28 mouse cellular contexts compared by ENCODE assay signal in genomic region chr2:146073300-146073699, GRCm38 (mm10).
DNase-seq lines count a peak whose midpoint lies in the region; ATAC-seq and TF ChIP-seq lines count a peak whose summit lies in the region.
"Had no signal": no experiment of that assay in that cellular context is flagged by ENCODE, and none has a peak within 500 bp of the region (broad histone marks: within the 10 kb centered on the region; RNA-seq: fewer than 3 reads in every experiment).

No protein-coding gene starts in this region.

- no peak for TF ChIP-seq CTCF in midbrain, postnatal 0 days (IDR thresholded peaks at IDR 0.05)
- no peak for TF ChIP-seq CTCF in kidney, adult 2 months (conservative IDR thresholded peaks at IDR 0.05; ENCODE audit: insufficient read depth, insufficient read length, low read depth, low read length)

- H3K4me3 ChIP-seq in forebrain, embryonic 10.5 days: no peak overlapping the region
- H3K4me3 ChIP-seq in forebrain, embryonic 13.5 days: no peak overlapping the region
- H3K4me3 ChIP-seq in midbrain, embryonic 11.5 days (ENCODE audit: low read depth, low read length): no peak overlapping the region
- H3K4me3 ChIP-seq in midbrain, postnatal 0 days (ENCODE audit: low read depth, low read length): no peak overlapping the region
- no peak overlapping the region for H3K4me3 ChIP-seq in kidney, adult 2 months (ENCODE audit: insufficient read depth, low read depth, low read length)
- H3K4me3 ChIP-seq: embryonic facial prominence, embryonic 15.5 days; heart, adult 2 months; heart, embryonic 13.5 days; neural tube, embryonic 12.5 days had no signal

- TF ChIP-seq POLR2A in kidney, adult 2 months (IDR thresholded peaks at IDR 0.05; ENCODE audit: low read depth, low read length): no peak

- ATAC-seq in forebrain, embryonic 13.5 days: no peak
- ATAC-seq in midbrain, embryonic 11.5 days (ENCODE audit: low FRiP score): peak; percentile 43
- ATAC-seq in midbrain, postnatal 0 days (ENCODE audit: low FRiP score): no peak
- ATAC-seq: activated CD4-positive, CD25-positive, alpha-beta regulatory T cell, adult 4 months; forebrain, embryonic 14.5 days; intestine, embryonic 16.5 days had no signal

- WGBS in forebrain, embryonic 10.5 days: 21% methylated on average over 6 of the region's 6 CpGs
- 16% methylated on average over 6 of the region's 6 CpGs for WGBS in forebrain, embryonic 13.5 days
- WGBS in midbrain, embryonic 11.5 days: 21% methylated on average over 6 of the region's 6 CpGs
- 26% methylated on average over 6 of the region's 6 CpGs for WGBS in midbrain, postnatal 0 days
- WGBS in kidney, adult 2 months: 49% methylated on average over 6 of the region's 6 CpGs

- no peak overlapping the region for H3K4me2 ChIP-seq in forebrain, embryonic 13.5 days
- H3K4me2 ChIP-seq in midbrain, embryonic 11.5 days: no peak overlapping the region
- no peak overlapping the region for H3K4me2 ChIP-seq in midbrain, postnatal 0 days (ENCODE audit: low read depth, low read length, poor library complexity, severe bottlenecking)
- H3K4me2 ChIP-seq: embryonic facial prominence, embryonic 15.5 days; heart, embryonic 13.5 days; neural tube, embryonic 12.5 days had no signal

- peaks cover 37% of the 10 kb centered on the region for H3K4me1 ChIP-seq in forebrain, embryonic 10.5 days
- H3K4me1 ChIP-seq in forebrain, embryonic 13.5 days: peaks cover 10% of the 10 kb centered on the region
- H3K4me1 ChIP-seq in midbrain, embryonic 11.5 days (ENCODE audit: control insufficient read depth, insufficient read depth, low read length): peaks cover 9% of the 10 kb centered on the region
- no peaks in the 10 kb centered on the region for H3K4me1 ChIP-seq in midbrain, postnatal 0 days (ENCODE audit: insufficient read depth, low read length)
- no peaks in the 10 kb centered on the region for H3K4me1 ChIP-seq in kidney, adult 2 months (ENCODE audit: control insufficient read depth, insufficient read depth, low read length)
- H3K4me1 ChIP-seq: embryonic facial prominence, embryonic 15.5 days; neural tube, embryonic 12.5 days had no signal

- no peaks in the 10 kb centered on the region for H3K9me3 ChIP-seq in forebrain, embryonic 10.5 days
- no peaks in the 10 kb centered on the region for H3K9me3 ChIP-seq in forebrain, embryonic 13.5 days (replicated peaks)
- no peaks in the 10 kb centered on the region for H3K9me3 ChIP-seq in midbrain, embryonic 11.5 days (ENCODE audit: control insufficient read depth, low read length)
- no peaks in the 10 kb centered on the region for H3K9me3 ChIP-seq in midbrain, postnatal 0 days (ENCODE audit: low read length)
- H3K9me3 ChIP-seq: embryonic facial prominence, embryonic 15.5 days; heart, embryonic 13.5 days; neural tube, embryonic 12.5 days had no signal

- no peak for DNase-seq in forebrain, embryonic 10.5 days (ENCODE audit: extremely low spot score, low spot score)
- DNase-seq in midbrain, embryonic 11.5 days (ENCODE audit: low spot score, missing footprints): peak; percentile 82
- no peak for DNase-seq in midbrain, postnatal 0 days (ENCODE audit: low spot score)
- peak; percentile 37 for DNase-seq in ZHBTc4 (ENCODE audit: low read depth, low spot score)
- no peak for DNase-seq in kidney, adult 2 months
- DNase-seq in gastrocnemius, adult 8-10 months (ENCODE audit: low spot score in 2 of 2): no peak
- DNase-seq: adrenal gland, adult 2 months; adrenal gland, postnatal 36 days; cerebellum, adult 2 months; cerebellum, postnatal 14 days; gastrocnemius, postnatal 36 days; heart, adult 2 months; heart, postnatal 10 days; kidney, postnatal 14 days; liver; lung, adult 2 months; lung, postnatal 10 days; thymus, adult 2 months; thymus, postnatal 36 days had no signal

- no peak overlapping the region for H3K9ac ChIP-seq in forebrain, embryonic 13.5 days
- no peak overlapping the region for H3K9ac ChIP-seq in midbrain, embryonic 11.5 days (ENCODE audit: low read length)
- H3K9ac ChIP-seq in midbrain, postnatal 0 days (replicated peaks; ENCODE audit: low read length, poor library complexity, severe bottlenecking): no peak overlapping the region
- H3K9ac ChIP-seq: embryonic facial prominence, embryonic 15.5 days; heart, embryonic 13.5 days; liver, embryonic 14.5 days; neural tube, embryonic 12.5 days had no signal

- no peaks in the 10 kb centered on the region for H3K27me3 ChIP-seq in forebrain, embryonic 10.5 days (ENCODE audit: poor library complexity, severe bottlenecking)
- no peaks in the 10 kb centered on the region for H3K27me3 ChIP-seq in forebrain, embryonic 13.5 days
- H3K27me3 ChIP-seq in midbrain, embryonic 11.5 days (ENCODE audit: control insufficient read depth, insufficient read depth, low read length): no peaks in the 10 kb centered on the region
- no peaks in the 10 kb centered on the region for H3K27me3 ChIP-seq in midbrain, postnatal 0 days (ENCODE audit: insufficient read depth, low read length)
- no peaks in the 10 kb centered on the region; the same call in 1 of the 2 replicates for H3K27me3 ChIP-seq in kidney, adult 2 months (replicated peaks; ENCODE audit: control insufficient read depth, insufficient read depth, low read length)
- H3K27me3 ChIP-seq: embryonic facial prominence, embryonic 15.5 days; heart, embryonic 13.5 days; neural tube, embryonic 12.5 days had no signal

- H3K27ac ChIP-seq in forebrain, embryonic 10.5 days: peak overlapping the region; percentile 44; the same call in 1 of the 2 replicates
- no peak overlapping the region for H3K27ac ChIP-seq in forebrain, embryonic 13.5 days
- H3K27ac ChIP-seq in midbrain, embryonic 11.5 days (ENCODE audit: low read depth, low read length): no peak overlapping the region
- H3K27ac ChIP-seq in midbrain, postnatal 0 days (ENCODE audit: low read depth, low read length): no peak overlapping the region
- no peak overlapping the region for H3K27ac ChIP-seq in kidney, adult 2 months (ENCODE audit: insufficient read depth, low read depth, low read length)
- H3K27ac ChIP-seq: embryonic facial prominence, embryonic 15.5 days; heart, adult 2 months; heart, embryonic 13.5 days; liver, embryonic 14.5 days; macrophage; neural tube, embryonic 12.5 days had no signal

- H3K36me3 ChIP-seq in forebrain, embryonic 10.5 days (replicated peaks): no peaks in the 10 kb centered on the region
- no peaks in the 10 kb centered on the region for H3K36me3 ChIP-seq in forebrain, embryonic 13.5 days (ENCODE audit: poor library complexity, severe bottlenecking)
- H3K36me3 ChIP-seq in midbrain, embryonic 11.5 days (ENCODE audit: control insufficient read depth, insufficient read depth, low read length): no peaks in the 10 kb centered on the region
- H3K36me3 ChIP-seq in midbrain, postnatal 0 days (ENCODE audit: insufficient read depth, low read length): no peaks in the 10 kb centered on the region
- H3K36me3 ChIP-seq in kidney, adult 2 months (ENCODE audit: control insufficient read depth, insufficient read depth, low read length): no peaks in the 10 kb centered on the region
- H3K36me3 ChIP-seq: embryonic facial prominence, embryonic 15.5 days; heart, embryonic 13.5 days; neural tube, embryonic 12.5 days had no signal

Comparison
In these comparisons a context has a peak if more than half of its experiments do, and no peak if none do; other contexts are left out.
1. DNase-seq: peak in midbrain, embryonic 11.5 days (single experiment) and ZHBTc4 (single experiment); none in forebrain, embryonic 10.5 days (single experiment), midbrain, postnatal 0 days (single experiment), kidney, adult 2 months (single experiment) and gastrocnemius, adult 8-10 months (0 of 2).